Mouse (Mus musculus): Measurements from ENCODE around the gene Cst3. TPM values are rescaled to one million over a fixed set of nuclear protein-coding genes. Genes with fewer than 3 reads are reported as not detected.

Gene Cst3
- polyA plus RNA-seq, 1 experiment from 2014 or later = 567 TPM

- H3K27me3 ChIP-seq (ENCODE audit: insufficient read depth, poor library complexity, severe bottlenecking) = no peaks in the 10 kb centered on the region
- no peaks in the 10 kb centered on the region for H3K36me3 ChIP-seq
- no peak for DNase-seq (ENCODE audit: low spot score)
- H3K4me3 ChIP-seq = no peak overlapping the region
- H3K27ac ChIP-seq = no peak overlapping the region
- H3K4me1 ChIP-seq = no peaks in the 10 kb centered on the region
- WGBS = 83% methylated on average over 5 of the region's 5 CpGs
- no peaks in the 10 kb centered on the region for H3K9me3 ChIP-seq
Observed at GRCm38 (mm10) chr2:148838075-148838777, 37.3 kb downstream of the Cst3 start.

- WGBS = 65% methylated on average over 4 of the region's 4 CpGs
- Histone ChIP-seq H3K4me3 (no peak within 1 kb of the TSS), H3K27me3 (ENCODE audit: insufficient read depth, poor library complexity, severe bottlenecking) (no peaks in the 10 kb centered on the region), H3K4me1 (no peaks in the 10 kb centered on the region), H3K36me3 (no peaks in the 10 kb centered on the region), H3K27ac (no peak within 1 kb of the TSS), H3K9me3 (no peaks in the 10 kb centered on the region)
- no peak for DNase-seq (ENCODE audit: low spot score)
Observed at GRCm38 (mm10) chr2:148834912-148835311, 40.6 kb downstream of the Cst3 start, which contains the start of gene Cst9. Gene Cst9 (plus strand): TSS chr2:148835147.

- Histone ChIP-seq H3K27me3 (ENCODE audit: insufficient read depth, poor library complexity, severe bottlenecking) (no peaks in the 10 kb centered on the region), H3K36me3 (no peaks in the 10 kb centered on the region), H3K9me3 (no peaks in the 10 kb centered on the region), H3K4me1 (no peaks in the 10 kb centered on the region), H3K4me3 (no peak overlapping the region), H3K27ac (no peak overlapping the region)
- WGBS = 72% methylated on average over 1 of the region's 1 CpGs
- DNase-seq (ENCODE audit: low spot score) = no peak
Observed at GRCm38 (mm10) chr2:148825986-148826385, 49.5 kb downstream of the Cst3 start.

Other genes with a start within 250 kb of the Cst3 start
- 75.2 and 102 TPM in 2 replicates for gene Nxt1, start 203.1 kb downstream of the Cst3 start, polyA plus RNA-seq (2016; fragmentation: Nextera tagmentation; extraction: Ambion mirVana)
- 16.9 and 18.3 TPM in 2 replicates for gene Gzf1, start 194.7 kb downstream of the Cst3 start, polyA plus RNA-seq (2016; fragmentation: Nextera tagmentation; extraction: Ambion mirVana)
- 2.5 and 2.7 TPM in 2 replicates for gene Napb, start 143.2 kb downstream of the Cst3 start, polyA plus RNA-seq (2016; fragmentation: Nextera tagmentation; extraction: Ambion mirVana)
- not detected in 2 replicates for gene Cstl1, start 125.3 kb downstream of the Cst3 start, polyA plus RNA-seq (2016; fragmentation: Nextera tagmentation; extraction: Ambion mirVana)
- gene Cst11, start 104.2 kb downstream of the Cst3 start, polyA plus RNA-seq (2016; fragmentation: Nextera tagmentation; extraction: Ambion mirVana) = not detected in 2 replicates
- not detected in 2 replicates for gene 8030411F24Rik, start 93.7 kb downstream of the Cst3 start, polyA plus RNA-seq (2016; fragmentation: Nextera tagmentation; extraction: Ambion mirVana)
- gene Cst12, start 86.3 kb downstream of the Cst3 start, polyA plus RNA-seq (2016; fragmentation: Nextera tagmentation; extraction: Ambion mirVana) = not detected in 2 replicates
- gene Cst8, start 76.9 kb downstream of the Cst3 start, polyA plus RNA-seq (2016; fragmentation: Nextera tagmentation; extraction: Ambion mirVana) = not detected in 2 replicates
- not detected in 2 replicates for gene Cst13, start 55.6 kb downstream of the Cst3 start, polyA plus RNA-seq (2016; fragmentation: Nextera tagmentation; extraction: Ambion mirVana)
- 0.74 and 0.80 TPM in 2 replicates for gene Cst9, start 40.5 kb downstream of the Cst3 start, polyA plus RNA-seq (2016; fragmentation: Nextera tagmentation; extraction: Ambion mirVana)
- not detected in 2 replicates for gene 9230104L09Rik, start 10.7 kb downstream of the Cst3 start, polyA plus RNA-seq (2016; fragmentation: Nextera tagmentation; extraction: Ambion mirVana)
- gene Gm1330, start 127.6 kb upstream of the Cst3 start, polyA plus RNA-seq (2016; fragmentation: Nextera tagmentation; extraction: Ambion mirVana) = not detected in 2 replicates
- gene Gm10750, start 141.5 kb upstream of the Cst3 start, polyA plus RNA-seq (2016; fragmentation: Nextera tagmentation; extraction: Ambion mirVana) = not detected in 2 replicates

Measured in heart, embryonic 10.5 days (tissue).